Mouse (Mus musculus) stomach, postnatal 0 days (tissue): ENCODE measurements around the gene Cpeb4. TPM values are rescaled to one million over a fixed set of nuclear protein-coding genes. Genes with fewer than 3 reads are reported as not detected.

Experiments used
- ATAC-seq: fragments of 200-750 bp; cut with Nextera tagmentation; 2 replicates; pipeline ENCODE4 v1.8.0; 2017; ENCODE audit not compliant: low FRiP score, low TSS enrichment
- DNase-seq: peaks from one replicate; pipeline ENCODE4 v3.0.0-alpha.2; 2016; ENCODE audit warnings: low spot score
- H3K27ac ChIP-seq: fragments of 300-500 bp; sonication (generic); replicated peaks from 2 replicates; pipeline ENCODE4 v1.5.1; 2014; ENCODE audit warnings: mild to moderate bottlenecking, control low read depth
- H3K27me3 ChIP-seq: fragments of 300-500 bp; sonication (generic); 2 replicates; pipeline ENCODE4 v1.6.1; 2014; ENCODE audit warnings: low read length; ENCODE audit not compliant: control insufficient read depth, insufficient read depth
- H3K36me3 ChIP-seq: fragments of 300-500 bp; sonication (generic); 2 replicates; pipeline ENCODE4 v1.6.1; 2014; ENCODE audit warnings: low read length, mixed read lengths; ENCODE audit not compliant: control insufficient read depth, insufficient read depth
- H3K4me1 ChIP-seq: fragments of 300-500 bp; sonication (generic); replicated peaks from 2 replicates; pipeline ENCODE4 v1.6.1; 2014; ENCODE audit warnings: antibody characterized with exemption; ENCODE audit not compliant: control insufficient read depth, insufficient read depth
- H3K4me2 ChIP-seq: fragments of 300-500 bp; sonication (generic); replicated peaks from 2 replicates; pipeline ENCODE4 v1.6.1; 2014; ENCODE audit warnings: low read depth, mild to moderate bottlenecking, control low read depth, moderate library complexity
- H3K4me3 ChIP-seq: fragments of 300-500 bp; sonication (generic); 2 replicates; pipeline ENCODE4 v1.5.1; 2014; ENCODE audit warnings: low read depth, low read length, control low read depth
- H3K9ac ChIP-seq: fragments of 300-500 bp; sonication (generic); 2 replicates; pipeline ENCODE4 v1.6.1; 2014; ENCODE audit warnings: mild to moderate bottlenecking, low read length, control low read depth, mixed read lengths
- H3K9me3 ChIP-seq: fragments of 300-500 bp; sonication (generic); 2 replicates; pipeline ENCODE4 v1.6.1; 2016; ENCODE audit warnings: low read length; ENCODE audit not compliant: control insufficient read depth
- CTCF ChIP-seq: IDR thresholded peaks from 2 replicates; pipeline ENCODE4 v1.5.1; 2016; ENCODE audit warnings: antibody characterized with exemption, low read depth, mild to moderate bottlenecking, moderate library complexity
- EP300 ChIP-seq: optimal IDR thresholded peaks from 2 replicates; pipeline ENCODE3; 2016; ENCODE audit warnings: antibody characterized with exemption
- WGBS: fragments of 180-500 bp; shearing (Covaris S2); extraction: QIAGEN DNeasy Blood & Tissue Kit; methylation state at CpG from one replicate; pipeline ENCODE4 v1.1.7; 2014; 5-methylcytosine and 5-hydroxymethylcytosine counted together
- polyA plus RNA-seq: library from polyadenylated mRNA; unstranded; fragments of >200 nt; fragmentation: Nextera tagmentation; extraction: Ambion mirVana; gene quantifications from 2 replicates; pipeline ENCODE4 v1.2.1, GENCODE M21; 2015

Cpeb4 gene
- polyA plus RNA-seq, 1 experiment from 2014 or later = 5.7 TPM

- Histone ChIP-seq H3K9ac (no peak overlapping the region), H3K36me3 (no peaks in the 10 kb centered on the region), H3K9me3 (no peaks in the 10 kb centered on the region), H3K27me3 (no peaks in the 10 kb centered on the region), H3K4me1 (no peaks in the 10 kb centered on the region), H3K4me3 (no peak overlapping the region), H3K27ac (no peak overlapping the region), H3K4me2 (no peak overlapping the region)
- no peak for ATAC-seq
- 83% methylated on average over 3 of the region's 3 CpGs for WGBS
- TF ChIP-seq CTCF (no peak), EP300 (no peak)
- DNase-seq = no peak
Measured at GRCm38 (mm10) chr11:31945471-31945870, 73.5 kb downstream of the Cpeb4 start.

- H3K27ac ChIP-seq = no peak overlapping the region
- TF ChIP-seq EP300 (no peak), CTCF (no peak)
- 15% methylated on average over 15 of the region's 15 CpGs for WGBS
Measured at GRCm38 (mm10) chr11:31948462-31949330, 76.7 kb downstream of the Cpeb4 start.

GRCm38 (mm10) chr11:31949331-31949785, 77.3 kb downstream of the Cpeb4 start:
- TF ChIP-seq EP300 = no peak
- peak; percentile 86 for TF ChIP-seq CTCF

More at GRCm38 (mm10) chr11:31948462-31949330, 76.7 kb downstream of the Cpeb4 start:
- no peaks in the 10 kb centered on the region for H3K4me1 ChIP-seq
- H3K4me3 ChIP-seq = peak overlapping the region; percentile 37
- peak overlapping the region; percentile 27; the same call in 1 of the 2 replicates for H3K9ac ChIP-seq
- H3K36me3 ChIP-seq = no peaks in the 10 kb centered on the region
- H3K9me3 ChIP-seq = no peaks in the 10 kb centered on the region
- peak overlapping the region; percentile 67 for H3K4me2 ChIP-seq
- DNase-seq = no peak
- H3K27me3 ChIP-seq = no peaks in the 10 kb centered on the region
- ATAC-seq = peak; percentile 54

GRCm38 (mm10) chr11:31960071-31960470, 88.1 kb downstream of the Cpeb4 start:
- no peak overlapping the region for H3K4me2 ChIP-seq
- DNase-seq = no peak
- no peak for ATAC-seq
- no peak overlapping the region for H3K4me3 ChIP-seq
- H3K36me3 ChIP-seq = no peaks in the 10 kb centered on the region
- no peaks in the 10 kb centered on the region for H3K9me3 ChIP-seq
- no peaks in the 10 kb centered on the region for H3K27me3 ChIP-seq
- no peaks in the 10 kb centered on the region for H3K4me1 ChIP-seq
- H3K9ac ChIP-seq = no peak overlapping the region
- H3K27ac ChIP-seq = no peak overlapping the region
- TF ChIP-seq EP300 (no peak), CTCF (no peak)

More at GRCm38 (mm10) chr11:31949331-31949785, 77.3 kb downstream of the Cpeb4 start:
- Histone ChIP-seq H3K4me2 (peak overlapping the region; percentile 67), H3K9ac (peak overlapping the region; percentile 39), H3K4me3 (peak overlapping the region; percentile 37), H3K4me1 (no peaks in the 10 kb centered on the region), H3K27ac (no peak overlapping the region), H3K9me3 (no peaks in the 10 kb centered on the region), H3K36me3 (no peaks in the 10 kb centered on the region), H3K27me3 (no peaks in the 10 kb centered on the region)
- ATAC-seq = peak; percentile 61; the same call in 1 of the 2 replicates
- WGBS = 1% methylated on average over 17 of the region's 17 CpGs
- peak; percentile 61 for DNase-seq

GRCm38 (mm10) chr11:31963993-31964392, 92.0 kb downstream of the Cpeb4 start:
- Histone ChIP-seq H3K4me3 (no peak overlapping the region), H3K9ac (no peak overlapping the region), H3K4me2 (no peak overlapping the region), H3K4me1 (no peaks in the 10 kb centered on the region), H3K27me3 (no peaks in the 10 kb centered on the region), H3K9me3 (no peaks in the 10 kb centered on the region), H3K27ac (no peak overlapping the region), H3K36me3 (no peaks in the 10 kb centered on the region)
- DNase-seq (no peak), ATAC-seq (no peak)
- no peak for TF ChIP-seq CTCF
- TF ChIP-seq EP300 = no peak
- 79% methylated on average over 1 of the region's 1 CpGs for WGBS
